Mouse (Mus musculus) liver, postnatal 0 days (tissue): ENCODE measurements around the gene Vamp5. TPM values are rescaled to one million over a fixed set of nuclear protein-coding genes. Genes with fewer than 3 reads are reported as not detected.

ENCODE experiments used
- ATAC-seq: fragments of 200-750 bp; cut with Nextera tagmentation; 2 replicates; pipeline ENCODE4 v1.8.0; 2017; ENCODE audit warnings: mild to moderate bottlenecking, moderate library complexity
- DNase-seq: peaks from one replicate; pipeline ENCODE4 v3.0.0-alpha.2; 2016
- H3K27ac ChIP-seq: fragments of 300-500 bp; sonication (generic); 2 replicates; pipeline ENCODE4 v1.5.1; 2014; ENCODE audit warnings: antibody characterized with exemption, moderate library complexity, mild to moderate bottlenecking, low read depth
- H3K27me3 ChIP-seq: fragments of 300-500 bp; sonication (generic); 2 replicates; pipeline ENCODE4 v1.6.1; 2014; ENCODE audit warnings: low read length, control low read depth, mixed read lengths; ENCODE audit not compliant: insufficient read depth
- H3K36me3 ChIP-seq: fragments of 300-500 bp; sonication (generic); replicated peaks from 2 replicates; pipeline ENCODE4 v1.6.1; 2014; ENCODE audit warnings: mild to moderate bottlenecking, control low read depth, low read length, moderate library complexity, mixed read lengths; ENCODE audit not compliant: insufficient read depth
- H3K4me1 ChIP-seq: fragments of 300-500 bp; sonication (generic); 2 replicates; pipeline ENCODE4 v1.6.1; 2014; ENCODE audit warnings: antibody characterized with exemption, mild to moderate bottlenecking, control low read depth; ENCODE audit not compliant: insufficient read depth
- H3K4me2 ChIP-seq: fragments of 300-500 bp; sonication (generic); 2 replicates; pipeline ENCODE4 v1.6.1; 2014; ENCODE audit warnings: low read depth, mild to moderate bottlenecking, low read length, moderate library complexity, mixed read lengths
- H3K4me3 ChIP-seq: fragments of 300-500 bp; sonication (generic); 2 replicates; pipeline ENCODE4 v1.5.1; 2014; ENCODE audit warnings: low read depth, low read length
- H3K9ac ChIP-seq: fragments of 300-500 bp; sonication (generic); replicated peaks from 2 replicates; pipeline ENCODE4 v1.6.1; 2014; ENCODE audit warnings: mild to moderate bottlenecking, moderate library complexity
- H3K9me3 ChIP-seq: fragments of 300-500 bp; sonication (generic); 2 replicates; pipeline ENCODE4 v1.6.1; 2016; ENCODE audit warnings: mild to moderate bottlenecking, control low read depth, low read length, mixed read lengths
- CTCF ChIP-seq: sonication (generic); IDR thresholded peaks from 2 replicates; pipeline ENCODE4 v1.5.1; 2016; ENCODE audit warnings: antibody characterized with exemption, low read depth
- EP300 ChIP-seq: IDR thresholded peaks from 2 replicates; pipeline ENCODE4 v1.6.1; 2016; ENCODE audit warnings: antibody characterized with exemption, low read depth, mild to moderate bottlenecking
- WGBS: fragments of 180-500 bp; shearing (Covaris S2); extraction: QIAGEN DNeasy Blood & Tissue Kit; methylation state at CpG from one replicate; pipeline ENCODE4 v1.1.7; 2014; ENCODE audit not compliant: insufficient replicate concordance; 5-methylcytosine and 5-hydroxymethylcytosine counted together
- polyA plus RNA-seq: library from polyadenylated mRNA; unstranded; fragments of >200 nt; fragmentation: Nextera tagmentation; extraction: Ambion mirVana; gene quantifications from 2 replicates; pipeline ENCODE4 v1.2.1, GENCODE M21; 2015

Gene Vamp5
- polyA plus RNA-seq, 1 experiment from 2014 or later = 53.1 TPM

- Histone ChIP-seq H3K36me3 (peaks cover 12% of the 10 kb centered on the region), H3K4me3 (no peak overlapping the region), H3K9me3 (no peaks in the 10 kb centered on the region), H3K9ac (no peak overlapping the region), H3K27ac (no peak overlapping the region; the same call in 1 of the 2 replicates), H3K4me1 (peaks cover 34% of the 10 kb centered on the region), H3K27me3 (no peaks in the 10 kb centered on the region), H3K4me2 (no peak overlapping the region)
- no peak for DNase-seq
- no peak for TF ChIP-seq CTCF
- TF ChIP-seq EP300 = no peak
- WGBS = 85% methylated on average over 12 of the region's 12 CpGs
- no peak for ATAC-seq
Observed at GRCm38 (mm10) chr6:72370091-72370490, 10.2 kb downstream of the Vamp5 start.

DNA sequence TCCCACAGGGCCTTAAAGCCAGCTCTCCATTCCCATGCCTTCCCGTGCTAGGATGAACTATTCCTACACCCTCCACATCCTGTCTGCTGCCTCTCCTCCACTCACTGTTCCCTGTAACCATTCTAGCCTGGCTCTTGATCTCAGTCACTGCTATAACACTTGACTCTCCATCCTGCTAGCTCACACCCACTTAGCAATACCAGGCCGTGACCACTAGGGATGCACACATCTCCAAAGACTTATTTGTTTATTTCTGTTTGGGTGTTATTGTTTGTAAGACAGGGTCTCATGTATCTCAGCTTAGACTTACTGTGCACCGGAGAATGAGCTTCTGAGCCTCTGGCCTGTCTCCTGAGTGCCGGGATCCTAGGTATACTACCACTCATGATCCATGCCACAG is 10.7 kb downstream of the Vamp5 start:
- TF ChIP-seq EP300 (no peak), CTCF (peak; percentile 51)
- no peaks in the 10 kb centered on the region for H3K27me3 ChIP-seq
- WGBS = 84% methylated on average over 4 of the region's 4 CpGs
- peaks cover 12% of the 10 kb centered on the region for H3K36me3 ChIP-seq
- ATAC-seq (no peak), DNase-seq (no peak)
- no peak overlapping the region for H3K9ac ChIP-seq
- no peaks in the 10 kb centered on the region for H3K9me3 ChIP-seq
- no peak overlapping the region for H3K4me2 ChIP-seq
- H3K4me3 ChIP-seq = no peak overlapping the region
- H3K4me1 ChIP-seq = peaks cover 29% of the 10 kb centered on the region
- H3K27ac ChIP-seq = no peak overlapping the region

- no peak for TF ChIP-seq EP300
- TF ChIP-seq CTCF = no peak
- Histone ChIP-seq H3K4me1 (peaks cover 22% of the 10 kb centered on the region), H3K9me3 (no peaks in the 10 kb centered on the region), H3K27ac (no peak overlapping the region), H3K36me3 (peaks cover 12% of the 10 kb centered on the region), H3K4me2 (no peak overlapping the region), H3K9ac (no peak overlapping the region), H3K4me3 (no peak overlapping the region), H3K27me3 (no peaks in the 10 kb centered on the region)
- no peak for DNase-seq
- ATAC-seq = no peak
- WGBS = 82% methylated on average over 4 of the region's 4 CpGs
Observed at GRCm38 (mm10) chr6:72367460-72367974, 12.8 kb downstream of the Vamp5 start.

- 78% methylated on average over 4 of the region's 4 CpGs for WGBS
- ATAC-seq = no peak
- H3K4me3 ChIP-seq = no peak within 1 kb of the TSS
- TF ChIP-seq EP300 (no peak), CTCF (no peak)
- H3K4me2 ChIP-seq = no peak within 1 kb of the TSS
- DNase-seq = no peak
- peaks cover 20% of the 10 kb centered on the region for H3K4me1 ChIP-seq
- H3K27ac ChIP-seq = no peak within 1 kb of the TSS
- H3K9ac ChIP-seq = no peak within 1 kb of the TSS
- H3K9me3 ChIP-seq = no peaks in the 10 kb centered on the region
- H3K36me3 ChIP-seq = peaks cover 12% of the 10 kb centered on the region
- H3K27me3 ChIP-seq = no peaks in the 10 kb centered on the region
Observed at GRCm38 (mm10) chr6:72366844-72367443, 13.3 kb downstream of the Vamp5 start, which contains the start of gene Rnf181. Gene Rnf181, minus strand, starts transcription at chr6:72366956.

DNA sequence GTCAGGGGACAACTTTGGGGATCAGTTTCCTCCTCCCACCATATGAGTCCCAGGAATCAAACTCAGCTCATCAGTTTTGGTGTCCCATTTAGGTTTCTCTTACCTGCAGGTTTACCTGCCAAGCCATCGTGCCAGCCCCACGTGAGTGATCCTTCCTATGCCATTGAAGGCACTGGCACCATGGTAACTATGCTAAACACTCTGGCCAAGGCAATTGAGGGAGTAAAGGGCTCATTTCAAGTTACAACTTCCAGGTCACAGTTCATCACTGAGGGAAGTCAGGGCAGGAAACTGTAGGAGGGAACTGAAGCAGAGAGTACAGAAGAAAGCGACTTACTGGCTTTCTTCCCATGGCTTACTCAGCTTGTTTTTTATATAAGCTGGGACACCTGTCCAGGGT is 14.0 kb downstream of the Vamp5 start:
- ATAC-seq = no peak
- Histone ChIP-seq H3K9me3 (no peaks in the 10 kb centered on the region), H3K27ac (no peak overlapping the region), H3K27me3 (no peaks in the 10 kb centered on the region), H3K4me1 (peaks cover 17% of the 10 kb centered on the region), H3K36me3 (peaks cover 12% of the 10 kb centered on the region), H3K4me3 (no peak overlapping the region), H3K9ac (no peak overlapping the region), H3K4me2 (no peak overlapping the region)
- 59% methylated on average over 3 of the region's 3 CpGs for WGBS
- TF ChIP-seq CTCF (no peak), EP300 (no peak)
- no peak for DNase-seq

DNA sequence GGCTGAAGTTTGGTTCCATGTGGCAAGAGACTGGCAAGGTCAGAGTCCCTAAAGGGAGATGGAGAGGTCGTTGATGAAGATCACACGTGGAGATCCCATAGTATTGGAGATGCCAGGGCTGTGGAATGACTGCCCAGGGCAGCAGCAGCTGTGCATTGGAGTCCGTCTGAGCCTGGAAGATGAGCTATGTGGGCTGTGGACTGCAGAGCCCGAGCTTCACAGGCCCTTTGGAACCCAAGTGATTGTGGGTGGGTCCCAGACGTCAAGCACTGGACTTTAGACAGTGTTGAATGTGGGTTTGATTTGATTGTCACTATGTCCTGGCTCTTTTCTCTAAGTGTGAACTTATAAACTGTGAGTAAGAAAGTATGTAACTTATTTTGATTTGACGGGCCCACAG is 15.3 kb downstream of the Vamp5 start:
- Histone ChIP-seq H3K27ac (no peak overlapping the region), H3K4me3 (no peak overlapping the region), H3K36me3 (peaks cover 21% of the 10 kb centered on the region), H3K27me3 (no peaks in the 10 kb centered on the region), H3K4me2 (no peak overlapping the region), H3K4me1 (peaks cover 22% of the 10 kb centered on the region), H3K9ac (no peak overlapping the region), H3K9me3 (no peaks in the 10 kb centered on the region)
- TF ChIP-seq CTCF = no peak
- no peak for TF ChIP-seq EP300
- ATAC-seq (no peak), DNase-seq (no peak)
- WGBS = 56% methylated on average over 6 of the region's 6 CpGs
